Mouse (Mus musculus): Measurements from ENCODE around the gene Fnip1.
"Not testable (repeated sequence)": the region's sequence is repeated elsewhere in the genome, so short reads cannot be mapped to it uniquely, and the experiment has no call there.

Gene Fnip1

DNA sequence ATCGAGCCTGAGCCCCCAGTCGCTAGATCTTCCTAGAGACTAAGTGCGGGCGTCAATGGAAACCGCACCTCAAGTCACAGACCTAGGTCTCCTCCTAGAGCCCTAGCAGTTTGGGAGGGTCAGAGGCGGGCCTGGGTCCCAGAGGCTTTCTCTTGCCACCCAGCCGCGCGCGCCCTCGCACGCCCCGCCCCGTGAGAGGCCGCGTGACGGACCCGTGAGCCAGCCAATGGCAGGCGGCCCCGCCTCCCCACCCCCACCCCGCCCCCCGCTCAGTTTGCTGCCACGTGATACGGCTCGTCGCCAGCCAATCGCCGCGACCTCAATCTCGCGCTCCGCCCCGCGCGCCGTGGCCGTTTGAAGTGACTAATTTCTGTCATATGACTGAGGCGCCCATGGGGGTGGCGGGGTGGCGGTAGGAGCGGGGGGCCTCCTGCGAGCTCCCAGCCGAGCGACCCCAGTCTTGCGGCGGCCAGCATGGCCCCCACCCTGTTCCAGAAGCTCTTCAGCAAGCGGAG, at the start of gene Fnip1:
Gene Fnip1 (plus strand): TSS at position 377 of the 515 bp plus-strand sequence.
- DNase-seq (ENCODE audit: low read depth, low spot score): peak; percentile 76

DNA sequence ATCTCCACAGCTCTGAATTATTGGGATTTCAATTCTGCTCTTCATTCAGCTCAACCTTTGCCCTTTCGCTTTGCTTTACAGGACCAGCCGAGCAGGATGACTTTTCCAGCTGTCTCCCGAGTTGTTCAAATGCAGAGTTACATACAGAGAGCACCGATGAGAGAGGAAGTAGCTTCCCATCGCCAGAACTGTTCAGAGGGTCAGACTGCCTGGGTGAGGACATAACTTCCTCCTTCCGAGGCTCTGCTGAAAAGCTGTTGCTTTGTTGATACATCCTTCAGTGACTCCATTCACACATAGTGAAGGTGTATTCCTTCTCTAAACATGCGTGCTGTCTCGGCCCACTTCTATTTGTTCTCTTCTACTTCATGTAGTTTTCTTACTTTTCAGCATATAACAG, 47.6 kb upstream of the Fnip1 start:
- no peak for DNase-seq (ENCODE audit: low read depth, low spot score)

DNA sequence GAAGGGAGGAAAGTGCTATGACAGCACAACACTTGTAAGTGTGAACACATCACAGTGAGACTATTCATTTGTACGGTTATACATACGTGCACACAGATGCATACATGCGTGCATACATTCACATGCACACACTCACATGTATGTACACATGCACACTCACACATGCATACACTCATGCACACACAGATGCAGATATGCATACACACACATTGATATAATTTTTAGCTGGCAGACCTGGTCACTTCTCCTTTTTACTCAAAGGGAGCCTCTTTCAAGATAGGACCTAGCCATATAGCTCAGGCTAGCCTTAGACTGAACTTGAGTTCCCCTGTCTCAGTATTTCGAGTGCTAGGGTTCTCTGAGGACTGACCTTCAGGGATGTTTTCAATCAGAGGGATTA, 46.7 kb upstream of the Fnip1 start:
- no peak for DNase-seq (ENCODE audit: low read depth, low spot score)

DNA sequence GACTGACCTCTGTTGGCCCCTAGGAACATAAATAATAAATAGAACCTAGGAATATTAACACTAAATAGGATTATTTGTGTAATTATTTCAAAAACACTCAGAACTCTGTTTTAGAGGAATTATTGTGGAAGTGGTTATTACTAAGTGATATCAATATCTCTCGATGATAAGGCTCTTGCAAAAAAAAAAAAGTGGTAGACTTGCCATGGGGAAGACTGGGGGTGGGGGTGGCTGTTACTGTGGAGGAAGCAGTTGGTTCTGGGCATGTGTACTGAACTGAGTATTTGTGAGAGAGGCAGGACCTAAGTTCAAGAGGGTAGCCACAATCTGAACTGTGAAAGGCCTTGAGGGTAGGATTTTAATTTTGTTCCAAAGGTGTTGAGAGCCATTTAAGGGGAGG, 41.3 kb upstream of the Fnip1 start:
- DNase-seq (ENCODE audit: low read depth, low spot score): no peak

DNA sequence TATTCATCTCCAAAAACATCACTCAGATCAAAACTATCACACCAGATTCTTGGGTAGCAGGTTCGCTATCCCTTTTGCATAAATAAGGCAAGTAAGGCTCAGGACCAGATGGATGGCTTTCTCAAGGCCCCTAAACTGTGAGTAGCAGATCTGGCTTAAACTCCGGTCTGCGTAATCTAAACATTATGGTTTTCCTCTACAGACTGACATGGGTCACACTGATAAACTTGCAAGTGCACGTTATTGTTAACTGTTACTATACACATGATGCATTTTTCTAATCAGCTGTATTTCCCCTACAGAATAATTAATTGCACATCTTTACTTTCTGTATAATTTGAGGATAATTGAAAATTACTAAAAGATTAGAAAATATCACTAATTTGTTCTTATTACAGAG, 39.9 kb upstream of the Fnip1 start:
- no peak for DNase-seq (ENCODE audit: low read depth, low spot score)

DNA sequence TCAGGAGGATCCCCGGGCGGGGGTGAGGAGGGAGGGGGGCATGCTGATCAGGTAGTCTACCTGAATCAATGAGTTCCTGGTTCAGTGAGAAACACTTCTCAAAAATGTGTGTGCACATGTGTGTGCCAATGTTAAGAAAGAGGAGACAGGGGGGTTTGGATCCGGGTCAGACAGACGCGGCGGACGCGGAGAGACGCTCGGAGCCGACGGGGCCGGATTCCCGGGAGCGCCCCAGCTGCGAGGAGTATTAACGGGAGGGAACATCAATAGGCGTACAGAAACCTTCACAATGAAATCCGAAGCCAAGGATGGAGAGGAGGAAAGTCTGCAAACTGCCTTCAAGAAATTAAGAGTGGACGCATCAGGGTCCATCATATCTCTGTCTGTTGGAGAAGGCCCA, 37.2 kb upstream of the Fnip1 start:
- DNase-seq (ENCODE audit: low read depth, low spot score): not testable (repeated sequence)

DNA sequence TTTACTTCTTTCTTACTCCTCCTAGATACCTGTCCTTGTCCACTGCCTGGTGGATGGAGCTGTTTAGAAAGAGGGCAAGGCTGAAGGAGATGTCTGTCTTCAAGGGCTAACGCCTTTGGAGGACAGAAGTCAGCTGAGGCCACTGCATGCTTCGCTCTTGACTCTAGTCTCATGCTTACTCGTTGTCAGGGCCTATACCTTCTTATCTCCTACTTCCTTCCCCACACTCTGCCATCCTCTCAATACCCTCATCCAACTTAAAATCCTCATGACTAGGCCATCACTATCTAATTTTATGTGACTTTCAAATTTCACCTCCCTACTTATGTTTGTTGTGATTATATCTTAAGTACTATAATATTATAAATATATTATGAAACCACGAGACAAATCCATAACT, 33.1 kb upstream of the Fnip1 start:
- no peak for DNase-seq (ENCODE audit: low read depth, low spot score)

DNA sequence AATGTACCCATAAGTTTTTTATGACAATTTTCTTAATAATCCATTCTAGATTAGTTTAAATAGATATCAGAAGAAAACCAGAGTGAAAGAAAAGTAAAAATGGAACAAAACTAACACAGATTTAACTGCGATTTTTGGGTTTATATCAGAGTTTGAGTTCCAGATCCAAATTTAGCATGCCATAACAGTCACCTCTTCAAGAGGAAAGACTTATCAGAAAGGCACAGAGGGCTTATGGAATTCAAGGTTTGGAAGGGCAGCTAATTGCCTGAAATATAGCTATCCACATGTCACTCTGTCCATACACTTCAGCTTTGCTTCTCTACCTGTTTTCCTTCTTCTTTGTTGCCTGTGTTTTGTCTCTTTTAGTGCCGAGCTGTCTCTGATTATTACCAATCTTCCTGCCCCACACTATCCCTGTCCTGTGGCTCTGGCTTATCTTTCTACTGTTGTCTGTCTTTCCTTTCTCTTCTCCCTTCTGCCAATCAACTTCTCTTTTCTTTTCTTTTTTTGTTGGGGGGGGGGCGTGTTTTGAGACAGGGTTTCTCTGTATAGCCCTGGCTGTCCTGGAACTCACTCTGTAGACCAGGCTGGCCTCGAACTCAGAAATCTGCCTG, 31.0 kb upstream of the Fnip1 start:
- DNase-seq (ENCODE audit: low read depth, low spot score): no peak

DNA sequence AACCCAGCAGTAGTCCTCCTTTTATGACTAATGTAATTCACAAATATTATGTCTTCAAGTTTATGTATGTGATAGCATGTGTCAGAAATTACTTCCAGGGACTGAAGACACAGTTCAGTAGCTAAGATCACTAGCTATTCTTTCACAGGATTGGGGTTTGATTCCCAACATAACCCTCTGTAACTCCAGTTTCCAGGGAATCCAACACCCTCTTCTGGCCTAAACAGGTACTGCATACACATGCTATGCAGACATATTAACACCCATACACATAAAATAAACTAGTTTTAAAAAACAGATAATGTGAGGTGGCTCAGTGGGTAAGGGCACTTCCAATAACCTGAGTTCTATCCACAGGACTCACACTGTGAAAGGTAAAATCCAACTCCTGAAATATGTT, 27.4 kb upstream of the Fnip1 start:
- no peak for DNase-seq (ENCODE audit: low read depth, low spot score)

DNA sequence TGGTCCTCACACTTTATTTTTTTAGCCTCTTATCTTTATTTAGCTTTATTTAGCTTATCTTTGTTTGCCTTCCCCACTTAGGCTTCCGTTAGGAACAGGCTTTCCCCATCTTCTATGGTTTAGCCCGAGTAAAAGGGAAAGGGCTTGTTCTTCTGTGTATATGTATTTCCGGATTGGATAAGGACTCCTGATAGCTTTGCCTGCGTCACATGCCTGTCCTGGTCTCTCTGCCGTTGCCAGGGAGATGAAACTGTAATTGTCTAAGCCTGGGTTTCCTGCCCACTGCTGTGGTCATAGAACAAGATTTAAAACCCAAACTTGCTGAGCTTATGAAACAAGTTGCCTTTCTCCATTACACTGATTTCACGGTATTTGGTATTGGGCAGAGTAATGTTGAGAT, 25.0 kb upstream of the Fnip1 start:
- DNase-seq (ENCODE audit: low read depth, low spot score): peak; percentile 39

DNA sequence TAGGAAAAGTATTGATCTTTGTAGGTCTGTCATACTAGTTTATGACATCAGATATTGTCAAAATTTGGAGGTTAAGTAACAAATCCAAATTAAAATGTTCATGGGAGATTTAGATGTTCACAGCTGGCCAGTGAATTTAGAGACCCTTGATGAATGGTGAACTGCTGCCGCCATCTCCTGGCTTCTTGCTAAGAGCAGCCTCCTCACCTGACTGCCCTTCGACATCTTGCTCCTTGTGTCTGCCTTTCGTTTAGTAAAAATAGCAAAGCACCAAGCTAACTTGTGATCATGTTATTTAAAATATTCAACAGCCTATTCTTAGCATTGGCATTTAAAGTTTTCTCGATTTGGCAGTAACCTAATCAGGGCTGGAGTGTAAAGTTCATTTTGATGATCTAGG, 15.0 kb upstream of the Fnip1 start:
- DNase-seq (ENCODE audit: low read depth, low spot score): no peak

DNA sequence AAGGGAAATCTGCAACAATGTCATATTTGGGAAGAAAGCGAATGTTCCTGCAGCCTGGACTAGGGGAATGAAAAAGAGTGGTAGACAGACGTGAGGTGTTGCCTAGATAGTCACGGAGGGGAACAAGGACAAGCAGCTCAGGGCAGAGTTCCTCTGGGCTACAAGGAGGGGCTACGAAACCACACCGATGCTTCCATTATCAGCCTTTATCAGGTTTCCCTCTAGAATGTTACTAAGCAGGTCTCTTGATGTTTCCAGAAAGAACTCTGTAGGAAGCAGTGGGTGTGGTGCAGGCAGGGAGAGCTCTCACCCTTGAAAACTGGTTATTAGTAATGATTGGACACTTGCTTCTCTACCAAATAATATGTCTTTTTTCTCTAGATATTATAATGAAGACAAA, 11.7 kb upstream of the Fnip1 start:
- no peak for DNase-seq (ENCODE audit: low read depth, low spot score)

DNA sequence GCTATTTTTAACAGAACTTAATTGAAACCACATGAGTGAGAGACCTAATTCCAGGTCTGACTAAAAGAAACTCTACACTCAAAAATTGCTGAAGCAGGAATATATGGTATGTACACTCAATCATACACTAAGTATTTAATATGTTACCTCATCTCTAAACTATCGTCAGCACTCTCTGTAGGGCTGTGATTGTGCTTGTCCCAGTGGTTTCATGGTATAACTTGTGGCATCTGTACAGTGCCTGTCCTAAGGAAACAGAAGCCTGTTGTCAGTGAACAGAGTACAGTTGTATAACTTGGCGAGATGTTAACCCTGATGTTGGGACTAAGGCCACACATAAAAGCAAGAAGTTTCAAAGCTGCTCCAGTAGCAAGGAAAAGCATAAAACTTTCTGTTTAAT, 10.9 kb upstream of the Fnip1 start:
- no peak for DNase-seq (ENCODE audit: low read depth, low spot score)

DNA sequence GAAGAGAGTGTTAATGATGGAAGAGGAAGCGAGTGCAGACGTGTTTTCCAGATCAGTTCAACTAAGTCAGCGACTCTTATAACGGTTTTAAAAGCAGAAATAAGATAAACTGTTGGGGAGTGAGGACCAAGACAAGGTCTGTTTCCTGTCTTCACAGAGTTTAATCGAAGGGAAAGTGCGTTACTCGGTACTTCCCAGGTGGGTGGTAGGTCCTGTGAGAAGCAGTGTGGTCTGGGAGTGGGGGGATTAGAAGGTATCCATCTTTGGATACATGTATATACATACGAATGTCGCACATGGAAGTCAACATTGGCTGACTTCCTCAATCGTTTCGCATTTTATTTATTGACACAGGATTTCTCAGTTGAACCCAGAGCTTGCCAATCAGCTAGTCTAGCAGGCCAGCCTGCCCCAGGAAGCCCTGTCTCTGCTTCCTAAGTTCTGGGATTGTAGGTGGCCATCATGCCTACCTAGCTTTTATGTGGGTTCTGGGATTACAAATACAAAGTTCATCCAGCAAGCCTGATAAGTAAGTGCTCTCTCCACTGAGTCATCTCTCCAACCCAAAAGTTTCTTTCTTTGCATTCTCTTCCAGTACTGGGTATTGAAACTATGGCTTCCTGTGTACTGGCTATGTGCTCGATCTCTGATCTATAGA, 10.2 kb upstream of the Fnip1 start:
- DNase-seq (ENCODE audit: low read depth, low spot score): no peak

DNA sequence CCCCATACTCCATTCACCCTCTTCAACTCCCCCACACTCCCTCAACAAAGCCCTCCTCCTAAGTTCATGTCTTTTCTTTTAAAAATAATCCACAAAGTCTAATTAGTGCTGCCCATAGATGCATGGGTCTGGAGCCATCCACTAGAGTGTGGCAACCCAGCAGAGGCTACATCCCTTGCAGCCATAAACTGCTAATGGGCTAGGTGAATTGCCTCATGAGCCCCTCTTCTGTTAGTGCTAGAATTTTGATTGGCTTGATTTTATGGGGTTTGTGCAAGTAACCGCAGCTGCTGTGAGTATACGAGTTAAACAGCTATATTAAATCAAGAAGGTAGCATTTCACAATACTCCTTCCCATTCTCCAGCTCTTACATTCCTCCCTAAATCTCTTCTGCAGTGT, 8.8 kb upstream of the Fnip1 start:
- no peak for DNase-seq (ENCODE audit: low read depth, low spot score)

DNA sequence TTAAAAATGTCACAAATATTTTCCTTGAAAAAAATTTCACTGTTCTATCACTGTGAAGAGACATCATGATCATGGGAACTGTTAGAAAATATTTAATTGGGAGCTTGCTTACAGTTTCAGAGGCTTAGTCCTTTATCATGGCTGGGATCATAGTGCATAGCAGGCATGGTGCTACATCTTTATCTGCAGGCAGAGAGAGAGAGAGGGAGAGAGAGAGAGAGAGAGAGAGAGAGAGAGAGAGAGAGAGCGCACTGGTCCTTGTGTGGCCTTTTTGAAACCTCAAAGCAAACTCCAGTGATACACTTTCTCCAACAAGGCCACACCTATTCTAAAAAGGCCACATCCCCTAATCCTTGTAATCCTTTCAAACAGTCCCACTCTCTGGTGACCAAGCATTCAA, 2.2 kb upstream of the Fnip1 start:
- no peak for DNase-seq (ENCODE audit: low read depth, low spot score)

DNA sequence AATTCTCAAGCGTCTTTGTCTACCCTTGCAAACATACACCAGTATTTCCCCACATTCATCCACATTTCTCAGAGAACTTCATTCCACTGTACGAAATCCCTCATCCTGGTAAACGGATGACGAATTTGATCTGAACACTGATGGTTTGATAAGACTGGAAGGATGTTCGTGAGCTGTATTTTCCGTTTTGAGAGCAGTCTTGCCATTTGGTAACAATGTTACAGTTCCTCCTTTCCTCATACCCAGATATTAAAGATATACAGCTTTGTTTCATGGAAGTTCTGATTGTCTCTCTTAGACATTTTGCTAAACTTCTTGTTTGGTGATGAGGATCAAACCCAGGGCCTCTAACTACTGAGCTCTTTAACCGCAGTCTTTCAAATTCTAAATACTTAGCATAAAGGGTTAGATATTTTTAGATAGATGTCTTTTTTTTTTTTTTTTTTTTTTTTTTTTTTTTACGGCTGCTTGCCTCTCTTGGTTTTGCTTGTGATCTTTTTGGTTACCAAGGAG, 633 bp upstream of the Fnip1 start:
- no peak for DNase-seq (ENCODE audit: low read depth, low spot score)

DNA sequence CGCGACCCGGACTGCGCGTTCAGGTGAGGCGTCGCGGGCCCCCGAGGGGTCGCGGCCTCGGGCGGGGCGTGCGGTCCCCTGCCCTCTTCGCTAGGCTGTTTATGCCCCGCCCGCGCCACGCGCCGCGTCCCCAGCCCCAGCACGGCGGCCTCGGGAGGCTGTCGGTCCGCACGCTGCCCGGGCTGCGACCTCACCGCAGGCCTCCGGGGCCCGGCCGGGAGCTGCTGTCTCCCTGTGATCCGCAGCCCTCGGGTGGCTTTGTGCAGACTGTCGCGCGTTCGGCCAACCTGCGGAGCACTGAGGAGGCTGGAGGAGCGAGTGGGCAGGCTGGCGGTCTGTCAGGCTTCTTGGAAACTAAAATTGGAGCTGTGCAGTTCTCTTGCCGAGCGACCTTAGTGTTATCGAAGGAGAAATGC, 375 bp downstream of the Fnip1 start:
- DNase-seq (ENCODE audit: low read depth, low spot score): peak; percentile 27

DNA sequence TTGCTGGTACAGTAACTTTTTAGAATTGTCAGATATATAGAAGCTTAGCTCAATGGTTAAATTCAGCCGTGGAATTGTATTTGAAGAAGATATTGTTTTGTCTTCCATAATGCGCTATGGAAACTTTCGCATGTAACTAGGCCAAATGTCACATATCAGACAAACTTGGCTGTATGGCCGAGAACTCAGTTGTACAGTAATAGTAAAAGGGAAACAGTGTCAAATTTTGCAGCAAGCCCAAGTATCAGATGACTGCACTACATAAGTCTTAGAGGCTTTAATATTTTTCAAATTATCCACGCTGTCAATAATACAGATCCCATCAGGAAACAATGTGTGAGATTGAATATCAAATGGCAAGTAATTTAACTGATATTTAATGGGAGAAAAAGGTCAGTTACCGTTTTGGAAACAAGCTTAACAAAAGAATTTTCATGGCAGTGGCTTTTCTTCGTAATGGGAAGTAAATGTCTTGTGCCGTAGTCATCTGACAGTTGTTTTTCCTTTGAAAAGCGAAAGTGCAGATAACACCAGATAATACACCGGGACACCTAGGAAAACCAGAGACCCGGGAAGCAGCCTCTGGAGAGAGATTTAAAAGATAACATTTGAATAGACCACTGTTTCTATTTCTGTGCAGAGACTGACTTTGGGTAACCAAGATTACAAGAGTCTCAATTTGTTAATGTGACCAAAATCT, 1.1 kb downstream of the Fnip1 start:
- no peak for DNase-seq (ENCODE audit: low read depth, low spot score)

DNA sequence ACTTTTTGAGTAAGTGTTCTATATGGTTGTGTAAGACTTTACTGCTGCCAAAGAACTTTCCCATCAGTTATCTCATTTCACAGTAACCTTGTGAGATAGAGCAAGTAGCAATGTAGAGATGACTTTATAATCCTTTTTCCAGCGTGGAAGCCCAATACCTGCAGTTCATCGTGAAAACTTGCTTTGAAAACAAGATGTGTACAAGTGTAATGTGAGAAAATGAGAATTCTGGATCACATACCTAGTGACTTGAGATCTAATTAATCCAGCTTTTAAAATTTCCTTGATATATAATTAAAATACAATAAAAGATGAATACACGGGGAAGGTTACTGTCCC, 1.7 kb downstream of the Fnip1 start:
- no peak for DNase-seq (ENCODE audit: low read depth, low spot score)

DNA sequence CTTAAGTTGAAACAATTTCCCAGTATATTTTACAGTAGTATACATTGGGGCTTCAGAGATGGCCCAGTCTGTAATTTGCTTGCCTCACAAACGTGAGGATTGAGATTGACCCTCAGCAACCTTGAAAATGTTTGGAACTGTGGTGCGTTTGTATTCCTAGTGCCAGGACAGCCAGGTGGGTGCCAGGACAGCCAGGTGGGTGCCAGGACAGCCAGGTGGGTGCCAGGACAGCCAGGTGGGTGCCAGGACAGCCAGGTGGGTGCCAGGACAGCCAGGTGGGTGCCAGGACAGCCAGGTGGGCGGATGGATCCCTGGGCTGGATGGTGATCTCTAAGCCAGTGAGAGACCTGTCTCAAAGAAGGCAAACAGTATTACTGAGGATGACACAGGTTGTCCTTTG, 12.8 kb downstream of the Fnip1 start:
- not testable (repeated sequence) for DNase-seq (ENCODE audit: low read depth, low spot score)

DNA sequence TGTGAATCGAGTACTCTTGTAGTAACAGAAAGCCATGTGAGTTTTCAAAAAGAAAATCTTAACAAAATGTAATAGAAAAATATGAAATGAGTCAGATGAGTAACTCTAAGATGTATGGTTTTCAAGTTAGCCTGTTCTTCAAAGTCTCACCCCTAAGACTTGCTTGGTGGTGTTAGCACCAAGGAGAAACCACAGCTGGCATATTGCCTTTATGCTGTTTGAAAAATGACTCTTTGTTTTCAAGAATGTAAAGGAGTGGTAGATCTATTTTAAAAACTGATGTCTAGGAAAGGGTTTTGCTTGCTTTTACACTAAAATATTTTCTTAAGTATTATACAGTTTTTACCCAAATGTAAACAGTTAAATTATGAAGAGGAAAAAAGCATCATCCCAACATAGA, 16.5 kb downstream of the Fnip1 start:
- DNase-seq (ENCODE audit: low read depth, low spot score): no peak

DNA sequence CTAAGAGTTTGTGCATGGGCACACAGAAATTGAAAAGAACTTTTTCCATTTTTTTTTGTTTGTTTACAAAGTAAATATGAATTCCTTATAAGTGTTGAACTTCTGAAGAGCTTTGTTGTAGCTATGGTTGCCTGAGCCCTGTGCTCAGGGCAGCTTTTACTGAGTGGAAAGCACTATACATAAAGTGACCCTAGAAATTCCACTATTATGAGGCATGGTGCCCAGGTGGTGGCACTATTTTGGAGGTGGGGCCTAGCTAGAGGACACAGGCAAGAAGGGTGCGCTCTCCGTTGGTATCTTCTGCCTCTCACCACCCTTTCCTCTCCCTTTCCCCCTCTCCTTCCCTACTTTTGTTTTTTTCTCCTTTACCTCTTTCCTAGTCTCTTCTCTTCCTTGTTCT, 18.9 kb downstream of the Fnip1 start:
- no peak for DNase-seq (ENCODE audit: low read depth, low spot score)
